Mouse (Mus musculus) cerebellum, adult 8-10 months (tissue): ENCODE measurements around the gene Dnajc9.
A peak's percentile ranks its signal among the peaks of the same experiment; 100 is the strongest.

Experiments
- DNase-seq: peaks from one replicate; pipeline ENCODE4 v3.0.0; 2022

The Dnajc9 gene

GRCm38 (mm10) chr14:20388441-20389129, at the start of gene Dnajc9:
Gene Dnajc9, minus strand, starts transcription at chr14:20388910.
- DNase-seq, result peak; percentile 94

- DNase-seq, result no peak
These were observed 48.3 kb upstream of the Dnajc9 start for GRCm38 (mm10) chr14:20436976-20437375.

- DNase-seq, result no peak
These were observed 43.7 kb upstream of the Dnajc9 start for GRCm38 (mm10) chr14:20432420-20432819.

- DNase-seq, result no peak
These were observed 43.0 kb upstream of the Dnajc9 start for GRCm38 (mm10) chr14:20431726-20432125.

GRCm38 (mm10) chr14:20429833-20430232, 41.1 kb upstream of the Dnajc9 start:
- no peak for DNase-seq

GRCm38 (mm10) chr14:20428593-20428992, 39.9 kb upstream of the Dnajc9 start:
- DNase-seq, result no peak

GRCm38 (mm10) chr14:20423046-20423445, 34.3 kb upstream of the Dnajc9 start:
- DNase-seq, result no peak

GRCm38 (mm10) chr14:20422257-20422656, 33.5 kb upstream of the Dnajc9 start:
- DNase-seq, result no peak

- DNase-seq, result no peak
These were observed 11.4 kb upstream of the Dnajc9 start for GRCm38 (mm10) chr14:20400071-20400470.

GRCm38 (mm10) chr14:20398864-20399263, 10.2 kb upstream of the Dnajc9 start:
- DNase-seq, result no peak

- no peak for DNase-seq
These were observed 8.5 kb upstream of the Dnajc9 start for GRCm38 (mm10) chr14:20397220-20397619.

- peak; percentile 93 for DNase-seq
These were observed 4.6 kb upstream of the Dnajc9 start, which contains the start of gene Mrps16 for GRCm38 (mm10) chr14:20393205-20393913. Gene Mrps16, minus strand, starts transcription at chr14:20393634.

GRCm38 (mm10) chr14:20392326-20392725, 3.6 kb upstream of the Dnajc9 start:
- DNase-seq, result no peak

- no peak for DNase-seq
These were observed 853 bp upstream of the Dnajc9 start for GRCm38 (mm10) chr14:20389446-20390079.

- DNase-seq, result no peak
These were observed 8.8 kb downstream of the Dnajc9 start for GRCm38 (mm10) chr14:20379753-20380430.

- DNase-seq, result no peak
These were observed 9.5 kb downstream of the Dnajc9 start for GRCm38 (mm10) chr14:20379087-20379640.

GRCm38 (mm10) chr14:20378313-20379061, 10.2 kb downstream of the Dnajc9 start:
- DNase-seq, result peak; percentile 29

- no peak for DNase-seq
These were observed 11.6 kb downstream of the Dnajc9 start for GRCm38 (mm10) chr14:20377112-20377521.

GRCm38 (mm10) chr14:20371854-20372253, 16.9 kb downstream of the Dnajc9 start:
- no peak for DNase-seq

- no peak for DNase-seq
These were observed 17.9 kb downstream of the Dnajc9 start for GRCm38 (mm10) chr14:20370798-20371197.

GRCm38 (mm10) chr14:20368271-20368670, 20.4 kb downstream of the Dnajc9 start:
- DNase-seq, result no peak

- no peak for DNase-seq
These were observed 25.5 kb downstream of the Dnajc9 start for GRCm38 (mm10) chr14:20363230-20363629.
